Mouse (Mus musculus) midbrain, embryonic 10.5 days (tissue): ENCODE results near the gene Park7. TPM values are rescaled to one million over a fixed set of nuclear protein-coding genes. Genes with fewer than 3 reads are reported as not detected.
"Not testable (repeated sequence)": the region's sequence is repeated elsewhere in the genome, so short reads cannot be mapped to it uniquely, and the experiment has no call there.

ENCODE experiments used
- DNase-seq: peaks from one replicate; pipeline ENCODE4 v3.0.0-alpha.2; 2017; ENCODE audit warnings: low spot score
- H3K27ac ChIP-seq: fragments of 300-500 bp; sonication (generic); replicated peaks from 2 replicates; pipeline ENCODE4 v1.5.1; 2016; ENCODE audit warnings: mild to moderate bottlenecking
- H3K27me3 ChIP-seq: fragments of 300-500 bp; sonication (generic); 2 replicates; pipeline ENCODE4 v1.6.1; 2016; ENCODE audit warnings: low read depth, mild to moderate bottlenecking; ENCODE audit not compliant: poor library complexity, severe bottlenecking
- H3K36me3 ChIP-seq: fragments of 300-500 bp; sonication (generic); 2 replicates; pipeline ENCODE4 v1.6.1; 2016; ENCODE audit warnings: mild to moderate bottlenecking, moderate library complexity
- H3K4me1 ChIP-seq: fragments of 300-500 bp; sonication (generic); 2 replicates; pipeline ENCODE4 v1.6.1; 2016
- H3K4me3 ChIP-seq: fragments of 300-500 bp; sonication (generic); 2 replicates; pipeline ENCODE4 v1.5.1; 2016; ENCODE audit warnings: mild to moderate bottlenecking, moderate library complexity
- H3K9me3 ChIP-seq: fragments of 300-500 bp; sonication (generic); replicated peaks from 2 replicates; pipeline ENCODE4 v1.6.1; 2016; ENCODE audit warnings: mild to moderate bottlenecking
- WGBS: fragments of 180-500 bp; shearing (Covaris S2); methylation state at CpG from one replicate; pipeline ENCODE4 v1.1.7; 2016; 5-methylcytosine and 5-hydroxymethylcytosine counted together
- polyA plus RNA-seq: library from polyadenylated mRNA; unstranded; fragments of >200 nt; fragmentation: Nextera tagmentation; extraction: Ambion mirVana; gene quantifications from 2 replicates; pipeline ENCODE4 v1.2.1, GENCODE M21; 2016

Park7 gene
- polyA plus RNA-seq, 1 experiment from 2014 or later: 487 TPM

DNA sequence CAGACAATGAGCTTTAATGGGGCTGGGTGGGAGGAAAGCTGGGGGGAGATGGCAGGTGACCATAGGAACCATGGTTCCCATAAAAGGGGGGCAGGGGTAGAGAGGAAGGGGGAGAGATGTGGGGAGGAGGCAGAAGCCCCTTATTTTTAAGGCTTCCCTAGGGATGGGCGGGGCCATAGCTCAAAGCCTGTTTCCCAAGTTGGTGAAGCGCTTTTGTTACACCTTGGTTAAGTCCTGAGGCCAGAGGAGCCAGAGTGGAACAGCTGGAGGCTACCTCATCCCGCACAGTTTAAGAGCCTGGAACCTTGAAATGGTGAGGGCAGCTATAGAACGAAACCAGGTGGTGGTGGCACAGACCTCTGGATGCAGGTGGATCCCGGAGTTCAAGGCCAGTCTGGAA, 26.3 kb downstream of the Park7 start:
- Histone ChIP-seq H3K9me3 (no peaks in the 10 kb centered on the region), H3K27ac (no peak overlapping the region), H3K27me3 (no peaks in the 10 kb centered on the region), H3K4me1 (peaks cover 4% of the 10 kb centered on the region), H3K4me3 (no peak overlapping the region), H3K36me3 (no peaks in the 10 kb centered on the region)
- no peak for DNase-seq
- whole genome bisulfite sequencing: 77% methylated on average over 5 of the region's 5 CpGs

DNA sequence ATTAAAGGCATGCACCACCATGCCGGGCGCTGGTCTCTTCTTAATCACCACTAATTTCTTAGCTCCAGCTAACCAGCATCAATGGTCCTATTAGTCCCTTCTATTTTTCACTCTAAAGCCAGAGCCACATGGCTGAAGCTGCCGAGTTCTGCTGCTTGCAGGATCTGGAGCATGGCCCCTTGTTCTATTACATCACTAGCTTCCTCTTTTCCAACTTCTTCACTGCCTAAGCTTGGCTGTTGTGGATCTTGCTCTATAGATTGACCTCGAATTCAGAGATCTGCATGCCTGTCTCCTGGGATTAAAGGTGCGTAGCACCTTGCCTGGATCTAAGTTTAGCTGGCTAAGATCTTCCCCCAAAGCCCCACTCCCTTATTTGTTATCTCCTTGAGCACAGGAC, 31.6 kb downstream of the Park7 start:
- Histone ChIP-seq H3K4me1 (no peaks in the 10 kb centered on the region), H3K27ac (no peak overlapping the region), H3K4me3 (no peak overlapping the region), H3K27me3 (no peaks in the 10 kb centered on the region), H3K36me3 (0 out of 2 replicates have a peak, but pooled peaks cover 5% of the 10 kb centered on the region), H3K9me3 (peaks cover 28% of the 10 kb centered on the region)
- whole genome bisulfite sequencing: 88% methylated on average over 5 of the region's 5 CpGs
- DNase-seq: no peak

DNA sequence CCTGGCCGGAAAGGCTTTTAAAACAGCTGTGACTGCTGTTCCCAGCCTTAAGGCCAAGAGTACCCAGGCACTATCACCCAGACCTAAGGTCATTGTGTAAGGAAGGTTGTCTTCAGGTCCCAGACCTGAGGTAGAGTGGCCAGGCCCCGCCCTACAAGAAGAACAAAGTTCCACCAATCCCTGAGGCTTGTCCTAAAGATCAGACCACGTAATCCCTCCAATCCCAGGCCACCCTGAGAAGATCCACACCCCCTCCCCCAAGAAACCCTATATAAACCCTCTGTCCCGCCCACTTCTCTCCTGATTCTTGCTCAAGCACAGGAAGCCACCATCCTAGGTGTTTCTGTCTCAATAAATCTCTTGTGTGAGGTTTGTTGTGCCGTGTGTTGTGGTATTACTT, 33.9 kb downstream of the Park7 start:
- Histone ChIP-seq H3K27ac (no peak overlapping the region), H3K9me3 (peaks cover 28% of the 10 kb centered on the region), H3K27me3 (no peaks in the 10 kb centered on the region), H3K4me3 (no peak overlapping the region), H3K36me3 (0 out of 2 replicates have a peak, but pooled peaks cover 5% of the 10 kb centered on the region), H3K4me1 (peaks cover 5% of the 10 kb centered on the region; the same call in 1 of the 2 replicates)
- no peak for DNase-seq
- 86% methylated on average over 5 of the region's 5 CpGs for WGBS

- H3K4me3 ChIP-seq: no peak overlapping the region
- H3K27me3 ChIP-seq: no peaks in the 10 kb centered on the region
- WGBS: 96% methylated on average over 22 of the region's 22 CpGs
- no peak overlapping the region for H3K27ac ChIP-seq
- DNase-seq: no peak
- peaks cover 5% of the 10 kb centered on the region; the same call in 1 of the 2 replicates for H3K4me1 ChIP-seq
- H3K36me3 ChIP-seq: 0 out of 2 replicates have a peak, but pooled peaks cover 5% of the 10 kb centered on the region
- peaks cover 28% of the 10 kb centered on the region for H3K9me3 ChIP-seq
These were observed 34.6 kb downstream of the Park7 start for GRCm38 (mm10) chr4:150879631-150880030.

DNA sequence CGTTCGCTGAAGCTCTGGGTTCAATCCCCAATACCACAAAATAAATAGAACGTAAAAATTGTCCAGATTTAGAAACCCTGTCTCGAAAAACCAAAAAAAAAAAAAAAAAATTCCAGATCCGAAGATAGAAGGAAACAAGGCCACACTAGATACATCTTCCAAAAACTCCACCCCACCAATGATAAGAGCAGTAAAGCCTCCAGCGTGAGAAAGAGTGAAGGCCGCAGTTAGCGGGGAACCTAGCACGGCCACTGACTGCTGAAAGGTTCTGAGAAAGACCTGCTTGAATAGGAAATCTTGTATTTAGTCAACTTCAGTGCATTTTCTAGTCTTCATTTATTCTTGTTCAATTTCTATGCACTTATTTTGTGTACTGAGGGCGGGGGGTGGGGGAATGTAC, 38.8 kb downstream of the Park7 start:
- DNase-seq: no peak
- H3K36me3 ChIP-seq: 0 out of 2 replicates have a peak, but pooled peaks cover 5% of the 10 kb centered on the region
- no peaks in the 10 kb centered on the region for H3K27me3 ChIP-seq
- H3K27ac ChIP-seq: no peak overlapping the region
- peaks cover 25% of the 10 kb centered on the region for H3K9me3 ChIP-seq
- peaks cover 24% of the 10 kb centered on the region for H3K4me1 ChIP-seq
- H3K4me3 ChIP-seq: no peak overlapping the region
- WGBS: 86% methylated on average over 10 of the region's 10 CpGs

GRCm38 (mm10) chr4:150874416-150874815, 39.8 kb downstream of the Park7 start:
- H3K27me3 ChIP-seq, H3K27ac ChIP-seq, DNase-seq, H3K4me3 ChIP-seq, H3K36me3 ChIP-seq: not testable (repeated sequence)
- 75% methylated on average over 4 of the region's 4 CpGs for WGBS
- peaks cover 15% of the 10 kb centered on the region for H3K9me3 ChIP-seq
- H3K4me1 ChIP-seq: peaks cover 24% of the 10 kb centered on the region

- Histone ChIP-seq H3K9me3 (no peaks in the 10 kb centered on the region), H3K27me3 (no peaks in the 10 kb centered on the region), H3K36me3 (peaks cover 9% of the 10 kb centered on the region), H3K4me3 (no peak overlapping the region), H3K4me1 (peaks cover 24% of the 10 kb centered on the region), H3K27ac (no peak overlapping the region)
- DNase-seq: no peak
- WGBS: 86% methylated on average over 8 of the region's 8 CpGs
These were observed 41.6 kb downstream of the Park7 start for GRCm38 (mm10) chr4:150872681-150873080.

- Histone ChIP-seq H3K4me1 (peaks cover 24% of the 10 kb centered on the region), H3K27me3 (no peaks in the 10 kb centered on the region), H3K36me3 (peaks cover 14% of the 10 kb centered on the region), H3K9me3 (no peaks in the 10 kb centered on the region), H3K4me3 (no peak overlapping the region), H3K27ac (peak overlapping the region; percentile 56)
- WGBS: 60% methylated on average over 9 of the region's 9 CpGs
- DNase-seq: no peak
These were observed 42.0 kb downstream of the Park7 start for GRCm38 (mm10) chr4:150872139-150872651.

DNA sequence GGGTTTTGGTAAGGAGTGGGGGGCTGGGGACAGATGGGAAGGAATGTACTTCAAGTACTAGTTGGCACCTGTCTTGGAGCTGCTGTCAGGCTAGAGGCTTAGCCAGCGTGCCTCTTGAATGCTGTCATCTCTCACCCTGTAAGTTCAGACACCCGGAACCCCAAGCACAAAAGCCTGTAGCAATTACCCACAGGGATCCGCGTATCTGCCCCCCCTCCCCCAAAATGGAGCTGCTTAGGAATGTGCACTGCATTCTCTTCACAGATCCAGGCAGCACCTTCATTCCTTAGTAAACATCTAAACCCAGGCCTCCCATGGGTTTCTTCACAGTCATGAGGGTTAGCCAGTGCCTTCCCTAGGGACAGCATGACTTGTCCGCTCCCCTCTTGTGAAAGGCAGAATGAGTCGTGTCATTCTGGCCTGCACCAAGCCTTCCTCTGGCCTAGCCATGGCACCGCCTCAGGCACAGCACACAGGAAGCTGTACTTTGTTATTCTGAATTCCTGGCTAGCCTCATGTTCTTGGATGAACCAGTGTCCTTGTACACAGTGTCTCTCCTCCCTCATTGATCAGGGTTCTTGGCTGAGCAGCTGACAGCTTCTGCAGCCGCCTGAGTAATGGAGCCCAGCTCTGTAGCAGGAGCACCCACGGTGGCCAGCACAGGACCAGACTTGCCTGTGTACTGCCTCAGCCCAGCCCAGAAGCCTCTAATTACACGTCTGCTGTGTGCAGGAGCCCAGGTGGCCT, 42.7 kb downstream of the Park7 start:
- no peaks in the 10 kb centered on the region for H3K9me3 ChIP-seq
- DNase-seq: no peak
- peaks cover 24% of the 10 kb centered on the region for H3K4me1 ChIP-seq
- 42% methylated on average over 10 of the region's 10 CpGs for WGBS
- peak overlapping the region; percentile 56 for H3K27ac ChIP-seq
- H3K4me3 ChIP-seq: no peak overlapping the region
- no peaks in the 10 kb centered on the region for H3K27me3 ChIP-seq
- H3K36me3 ChIP-seq: peaks cover 20% of the 10 kb centered on the region

- H3K36me3 ChIP-seq: peaks cover 26% of the 10 kb centered on the region
- H3K27me3 ChIP-seq: no peaks in the 10 kb centered on the region
- H3K4me1 ChIP-seq: peaks cover 20% of the 10 kb centered on the region
- 87% methylated on average over 13 of the region's 13 CpGs for WGBS
- no peak overlapping the region for H3K27ac ChIP-seq
- no peak for DNase-seq
- H3K9me3 ChIP-seq: no peaks in the 10 kb centered on the region
- no peak overlapping the region for H3K4me3 ChIP-seq
These were observed 43.3 kb downstream of the Park7 start for GRCm38 (mm10) chr4:150870963-150871391.

GRCm38 (mm10) chr4:150869276-150870197, 44.7 kb downstream of the Park7 start:
- no peaks in the 10 kb centered on the region for H3K27me3 ChIP-seq
- no peaks in the 10 kb centered on the region for H3K9me3 ChIP-seq
- no peak for DNase-seq
- 84% methylated on average over 17 of the region's 17 CpGs for WGBS
- no peak overlapping the region for H3K4me3 ChIP-seq
- peaks cover 19% of the 10 kb centered on the region for H3K4me1 ChIP-seq
- peaks cover 35% of the 10 kb centered on the region for H3K36me3 ChIP-seq
- H3K27ac ChIP-seq: no peak overlapping the region

GRCm38 (mm10) chr4:150868859-150869258, 45.4 kb downstream of the Park7 start:
- WGBS: 84% methylated on average over 2 of the region's 2 CpGs
- no peaks in the 10 kb centered on the region for H3K27me3 ChIP-seq
- no peak for DNase-seq

More at GRCm38 (mm10) chr4:150868859-150869258, 45.4 kb downstream of the Park7 start:
- peaks cover 19% of the 10 kb centered on the region for H3K4me1 ChIP-seq
- peaks cover 35% of the 10 kb centered on the region for H3K36me3 ChIP-seq
- H3K27ac ChIP-seq: no peak overlapping the region
- no peaks in the 10 kb centered on the region for H3K9me3 ChIP-seq
- H3K4me3 ChIP-seq: no peak overlapping the region
